In the genomic region with DNA sequence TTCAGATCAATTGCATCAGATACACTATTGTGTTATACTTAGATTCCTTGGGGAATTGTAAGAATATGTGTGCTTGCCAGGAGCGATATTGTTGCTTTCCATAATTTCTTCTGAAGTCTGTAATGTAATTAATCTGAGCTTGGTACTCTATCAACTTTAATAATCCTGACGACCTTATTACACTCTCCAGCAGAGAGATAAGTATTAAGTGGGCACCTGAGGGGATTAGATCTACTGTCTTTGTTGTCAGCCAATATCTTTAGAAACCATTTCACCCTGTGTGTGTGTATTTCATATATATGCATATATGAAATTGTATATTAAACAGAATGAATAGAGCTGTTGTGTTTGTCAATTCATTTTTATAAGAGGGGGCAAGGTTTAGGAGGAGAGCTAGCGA, we compare ENCODE assay signal across 21 mouse cellular contexts.
"Had no signal": no experiment of that assay in that cellular context is flagged by ENCODE, and none has a peak within 500 bp of the region (broad histone marks: within the 10 kb centered on the region; RNA-seq: fewer than 3 reads in every experiment).

No protein-coding gene starts in this region.

- H3K4me3 ChIP-seq: layer of hippocampus, adult 2 months; limb, embryonic 10.5 days; limb, embryonic 13.5 days; liver, embryonic 12.5 days; liver, embryonic 15.5 days; lung, embryonic 15.5 days; megakaryocyte, embryonic 14.5 days; midbrain, embryonic 10.5 days; myocyte had no signal

- H3K9ac ChIP-seq: limb, embryonic 13.5 days; liver, embryonic 12.5 days; liver, embryonic 15.5 days; lung, embryonic 15.5 days had no signal

- H3K36me3 ChIP-seq: limb, embryonic 10.5 days; limb, embryonic 13.5 days; liver, embryonic 12.5 days; liver, embryonic 15.5 days; lung, embryonic 15.5 days; midbrain, embryonic 10.5 days had no signal

- DNase-seq: kidney, adult 2 months; kidney, postnatal 25 days; layer of hippocampus, adult 9-11 months; liver; lung, adult 18-20 months; lung, postnatal 10 days; lung, postnatal 36 days; thymus, adult 2 months; thymus, postnatal 14 days; thymus, postnatal 4 days had no signal

- ATAC-seq: intestine, postnatal 0 days; liver, embryonic 12.5 days had no signal

- H3K27me3 ChIP-seq: limb, embryonic 13.5 days; liver, embryonic 12.5 days; liver, embryonic 15.5 days; lung, embryonic 15.5 days; megakaryocyte, embryonic 14.5 days had no signal

- H3K27ac ChIP-seq: kidney, postnatal 0 days; layer of hippocampus, adult 2 months; limb, embryonic 10.5 days; limb, embryonic 13.5 days; liver, embryonic 12.5 days; liver, embryonic 15.5 days; lung, embryonic 15.5 days; midbrain, embryonic 10.5 days had no signal

- H3K4me2 ChIP-seq: limb, embryonic 13.5 days; liver, embryonic 12.5 days; liver, embryonic 15.5 days; lung, embryonic 15.5 days had no signal

- H3K9me3 ChIP-seq: limb, embryonic 10.5 days; limb, embryonic 13.5 days; liver, embryonic 12.5 days; liver, embryonic 15.5 days; lung, embryonic 15.5 days; midbrain, embryonic 10.5 days had no signal

- H3K4me1 ChIP-seq: limb, embryonic 10.5 days; limb, embryonic 13.5 days; liver, embryonic 12.5 days; liver, embryonic 15.5 days; lung, embryonic 15.5 days; megakaryocyte, embryonic 14.5 days; midbrain, embryonic 10.5 days had no signal
